Mouse (Mus musculus): Measurements from ENCODE around the gene Efna5.

DNA sequence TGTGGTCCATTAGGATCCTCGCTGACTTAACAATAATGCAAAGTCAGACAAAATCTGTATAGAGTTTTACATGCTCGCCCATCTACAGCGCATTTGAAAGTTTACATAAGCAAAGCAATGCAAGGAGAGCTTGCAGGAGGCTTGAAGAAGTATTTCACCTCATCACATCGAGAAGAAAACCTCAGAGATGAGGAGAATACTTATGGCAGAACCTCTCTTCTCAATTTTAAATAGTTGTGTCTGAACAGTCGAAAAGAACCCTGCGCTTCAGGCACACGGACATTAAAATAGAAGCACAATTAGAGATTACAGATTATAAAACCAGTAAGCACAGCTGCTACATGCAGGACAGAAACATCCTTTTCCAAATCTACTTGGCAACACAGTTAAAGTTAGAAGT lies 215.3 kb downstream of the Efna5 start:
- TF ChIP-seq CTCF (IDR thresholded peaks at IDR 0.05; ENCODE audit: borderline replicate concordance, insufficient read depth, low read length) (no peak), POLR2A (IDR thresholded peaks at IDR 0.05; ENCODE audit: low read depth, low read length) (no peak)
